Mouse (Mus musculus) skeletal muscle tissue, adult 2 months (tissue): ENCODE data around the gene Fbxo31.
"Not testable (repeated sequence)": the region's sequence is repeated elsewhere in the genome, so short reads cannot be mapped to it uniquely, and the experiment has no call there.

Source experiments
- DNase-seq: peaks from one replicate; pipeline ENCODE4 v3.0.0-alpha.2; 2012; ENCODE audit warnings: low read depth, low spot score

The Fbxo31 gene

GRCm38 (mm10) chr8:121578676-121579451 lies at the start of gene Fbxo31:
Gene Fbxo31, minus strand, starts transcription at chr8:121578806.
- peak; percentile 98 for DNase-seq

GRCm38 (mm10) chr8:121623043-121623442 lies 44.4 kb upstream of the Fbxo31 start:
- DNase-seq: no peak

- DNase-seq: no peak
Measured at GRCm38 (mm10) chr8:121621879-121622278, 43.3 kb upstream of the Fbxo31 start.

- no peak for DNase-seq
Measured at GRCm38 (mm10) chr8:121620801-121621516, 42.4 kb upstream of the Fbxo31 start.

GRCm38 (mm10) chr8:121619401-121619995 lies 40.9 kb upstream of the Fbxo31 start:
- peak; percentile 75 for DNase-seq

- DNase-seq: no peak
Measured at GRCm38 (mm10) chr8:121613419-121613818, 34.8 kb upstream of the Fbxo31 start.

- no peak for DNase-seq
Measured at GRCm38 (mm10) chr8:121609916-121610315, 31.3 kb upstream of the Fbxo31 start.

GRCm38 (mm10) chr8:121609251-121609650 lies 30.6 kb upstream of the Fbxo31 start:
- DNase-seq: no peak

- no peak for DNase-seq
Measured at GRCm38 (mm10) chr8:121607661-121608060, 29.1 kb upstream of the Fbxo31 start.

- no peak for DNase-seq
Measured at GRCm38 (mm10) chr8:121603801-121604200, 25.2 kb upstream of the Fbxo31 start.

- DNase-seq: peak; percentile 77
Measured at GRCm38 (mm10) chr8:121602860-121603259, 24.3 kb upstream of the Fbxo31 start.

GRCm38 (mm10) chr8:121602411-121602810 lies 23.8 kb upstream of the Fbxo31 start:
- no peak for DNase-seq

GRCm38 (mm10) chr8:121599842-121600241 lies 21.2 kb upstream of the Fbxo31 start:
- no peak for DNase-seq

- DNase-seq: peak; percentile 77
Measured at GRCm38 (mm10) chr8:121598892-121599291, 20.3 kb upstream of the Fbxo31 start.

GRCm38 (mm10) chr8:121598190-121598589 lies 19.6 kb upstream of the Fbxo31 start:
- DNase-seq: no peak

- not testable (repeated sequence) for DNase-seq
Measured at GRCm38 (mm10) chr8:121597492-121597891, 18.9 kb upstream of the Fbxo31 start.

GRCm38 (mm10) chr8:121593983-121594382 lies 15.4 kb upstream of the Fbxo31 start:
- no peak for DNase-seq

- DNase-seq: no peak
Measured at GRCm38 (mm10) chr8:121593293-121593692, 14.7 kb upstream of the Fbxo31 start.

- no peak for DNase-seq
Measured at GRCm38 (mm10) chr8:121591178-121592066, 12.8 kb upstream of the Fbxo31 start.

GRCm38 (mm10) chr8:121590203-121591177 lies 11.9 kb upstream of the Fbxo31 start, which contains the start of gene Map1lc3b:
Gene Map1lc3b, plus strand, starts transcription at chr8:121590361.
- DNase-seq: peak; percentile 94
